Mouse (Mus musculus) regulatory T cell (primary cell): ENCODE results near the gene Psmc2.

Source experiments
- in situ Hi-C: fragments of 300-600 bp; cut with MboI, MseI; formaldehyde crosslinking; loops from one replicate; pipeline ENCODE4 v1.15.1; 2025; ENCODE audit warnings: high pct_unique_total_duplicates

Gene Psmc2

DNA sequence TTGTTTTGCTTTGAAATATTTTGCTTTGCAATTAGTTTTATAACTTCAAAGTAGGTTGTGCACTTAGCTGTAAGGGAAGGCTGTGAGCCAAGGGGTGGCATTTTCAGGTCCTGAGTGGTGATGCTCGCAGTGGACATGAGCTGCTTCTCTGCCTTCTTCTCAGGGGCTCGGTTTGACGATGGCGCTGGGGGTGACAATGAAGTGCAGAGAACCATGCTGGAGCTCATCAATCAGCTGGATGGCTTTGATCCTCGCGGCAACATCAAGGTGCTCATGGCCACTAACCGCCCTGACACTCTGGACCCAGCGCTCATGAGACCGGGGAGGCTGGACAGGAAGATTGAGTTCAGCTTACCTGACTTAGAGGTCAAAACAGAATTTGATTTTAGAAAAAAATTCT lies 17.8 kb downstream of the Psmc2 start:
- in situ Hi-C loops, result no loop called here

DNA sequence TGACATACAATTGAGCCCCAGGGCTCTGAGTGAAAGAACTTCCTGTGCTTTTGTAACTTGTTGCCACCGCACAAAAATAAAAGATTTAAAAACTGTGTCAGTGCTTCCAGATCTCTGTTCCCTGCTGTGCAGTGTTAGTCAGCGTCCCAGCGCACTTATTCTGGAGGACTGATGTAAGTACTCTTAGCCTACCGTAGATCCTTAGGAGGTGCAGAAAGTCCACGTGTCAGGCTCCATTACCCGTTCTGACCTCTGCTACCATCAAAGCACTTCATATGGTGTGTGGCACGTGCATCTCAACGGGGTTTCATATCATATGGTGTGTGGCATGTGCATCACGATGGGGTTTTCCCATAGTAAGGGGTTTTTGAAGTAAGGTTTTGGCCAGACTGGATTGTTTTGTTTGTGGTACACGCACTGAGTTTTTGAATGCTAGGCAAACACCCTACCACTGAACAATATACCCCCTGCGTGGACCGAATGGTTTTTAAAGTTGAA lies 18.7 kb downstream of the Psmc2 start:
- in situ Hi-C loops, result no loop called here

DNA sequence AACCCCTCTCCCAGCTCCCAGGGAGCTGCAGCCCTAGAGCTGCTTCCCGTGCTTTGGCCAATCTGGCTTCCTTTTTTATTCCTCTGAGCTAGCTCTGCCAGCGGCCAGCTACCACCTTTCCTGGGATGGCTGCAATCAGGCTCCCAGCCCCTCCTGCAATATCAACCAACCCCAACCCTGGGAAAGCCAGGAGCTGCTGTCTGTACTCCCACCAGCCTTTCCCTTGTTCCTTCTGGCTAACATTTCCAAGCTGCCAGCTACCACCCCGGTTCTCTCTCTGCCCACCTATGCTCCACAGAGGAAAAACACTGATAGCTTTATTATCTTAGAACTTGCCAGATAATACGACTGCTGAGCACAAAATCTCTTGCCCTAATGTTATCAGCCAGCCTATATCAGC lies 19.8 kb downstream of the Psmc2 start:
- in situ Hi-C loops, result no loop called here

GRCm38 (mm10) chr5:21810924-21811323 lies 25.8 kb downstream of the Psmc2 start:
- in situ Hi-C loops, result no loop called here

GRCm38 (mm10) chr5:21813994-21814393 lies 28.9 kb downstream of the Psmc2 start:
- in situ Hi-C loops, result no loop called here

GRCm38 (mm10) chr5:21826370-21826769 lies 41.3 kb downstream of the Psmc2 start:
- in situ Hi-C loops, result no loop called here

GRCm38 (mm10) chr5:21827643-21828042 lies 42.6 kb downstream of the Psmc2 start:
- in situ Hi-C loops, result no loop called here

DNA sequence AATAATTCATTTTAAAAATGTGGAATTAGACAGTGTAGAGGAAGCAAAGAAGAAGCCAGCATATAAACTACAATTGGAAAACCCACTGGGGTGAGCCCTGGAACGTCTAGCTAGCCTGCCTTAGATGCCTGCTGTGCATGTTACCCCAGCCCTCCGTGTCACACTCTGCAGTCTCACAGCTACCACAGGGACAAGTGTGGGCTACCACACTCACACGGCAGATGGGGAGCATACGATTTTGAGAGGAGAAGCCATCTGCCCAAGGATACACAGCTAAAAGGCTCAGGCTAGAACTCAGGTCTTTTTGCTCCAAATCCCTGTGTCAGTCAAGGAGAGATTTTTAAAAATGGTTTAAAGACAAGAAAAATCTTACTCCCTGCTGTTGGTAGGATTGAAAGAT lies 43.8 kb downstream of the Psmc2 start:
- in situ Hi-C loops, result no loop called here

DNA sequence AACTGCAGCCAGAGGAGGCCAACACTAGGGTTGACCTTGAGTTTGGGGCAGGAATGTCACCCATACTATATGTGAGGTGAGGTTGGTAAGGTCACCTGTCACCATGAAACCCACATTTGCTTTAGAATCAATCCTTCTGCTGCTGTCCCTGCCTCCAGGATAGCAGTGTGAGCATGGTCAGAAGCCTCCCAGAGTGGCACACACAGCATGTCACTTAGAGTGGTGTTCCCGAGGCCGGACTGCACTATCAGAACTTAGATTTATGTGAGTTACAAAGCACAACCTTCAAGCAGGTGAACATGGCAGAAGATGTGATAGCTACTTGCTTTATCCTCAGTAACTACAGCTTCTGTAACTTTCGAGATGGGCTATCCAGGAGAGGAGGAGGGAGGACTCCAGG lies 46.7 kb downstream of the Psmc2 start:
- in situ Hi-C loops, result no loop called here

GRCm38 (mm10) chr5:21844676-21845075 lies 59.6 kb downstream of the Psmc2 start:
- in situ Hi-C loops, result no loop called here

DNA sequence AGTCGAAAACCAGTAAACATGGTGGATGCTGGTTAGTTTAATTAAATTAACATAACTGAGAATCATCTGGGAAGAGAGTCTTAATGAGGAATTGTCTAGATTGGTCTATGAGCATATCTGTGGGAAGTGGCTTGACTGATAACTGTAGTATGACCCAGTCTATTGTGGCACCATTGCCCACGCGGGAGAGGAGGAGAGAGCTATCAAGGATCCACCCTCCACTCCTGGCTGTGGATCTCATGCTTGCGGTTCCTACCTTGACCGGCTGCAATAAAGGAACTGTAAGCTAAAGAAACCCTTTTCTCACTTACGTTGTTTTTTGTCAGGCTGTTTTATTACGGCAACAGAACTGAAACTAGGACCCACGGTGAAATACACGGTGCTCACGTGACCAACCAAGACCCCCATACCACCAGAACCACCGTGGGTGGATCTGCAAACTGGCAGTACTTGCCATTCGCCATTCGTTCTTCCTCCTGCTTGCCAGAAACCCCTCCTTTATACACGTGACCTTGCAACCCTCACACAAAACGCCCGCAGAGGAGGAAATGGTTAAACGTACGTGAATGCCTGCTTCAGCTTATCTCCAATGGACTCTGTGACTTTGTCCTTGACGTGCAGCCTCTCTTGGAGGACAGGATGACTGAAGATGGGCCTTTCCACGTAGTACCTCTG lies 61.7 kb downstream of the Psmc2 start:
- in situ Hi-C loops, result no loop called here

- in situ Hi-C loops, result no loop called here
These were observed 62.4 kb downstream of the Psmc2 start for GRCm38 (mm10) chr5:21847438-21847837.

- in situ Hi-C loops, result no loop called here
These were observed 66.7 kb downstream of the Psmc2 start for GRCm38 (mm10) chr5:21851679-21852340.
